Mouse (Mus musculus) right cerebral cortex, postnatal 36 days (tissue): ENCODE measurements at regions not wholly inside any gene's neighbourhood (a gene's known extent, or its start where the extent isn't known, plus 50 kb on each side); places are given as distances from the start of the nearest gene placed in this dataset.
A peak's percentile ranks its signal among the peaks of the same experiment; 100 is the strongest.

Experiments
- DNase-seq, 2 experiments: peaks; one replicate each; pipeline ENCODE4 v3.0.0; 2022; ENCODE audit warnings: low spot score in 2 of 2, mixed read lengths in 1 of 2

DNA sequence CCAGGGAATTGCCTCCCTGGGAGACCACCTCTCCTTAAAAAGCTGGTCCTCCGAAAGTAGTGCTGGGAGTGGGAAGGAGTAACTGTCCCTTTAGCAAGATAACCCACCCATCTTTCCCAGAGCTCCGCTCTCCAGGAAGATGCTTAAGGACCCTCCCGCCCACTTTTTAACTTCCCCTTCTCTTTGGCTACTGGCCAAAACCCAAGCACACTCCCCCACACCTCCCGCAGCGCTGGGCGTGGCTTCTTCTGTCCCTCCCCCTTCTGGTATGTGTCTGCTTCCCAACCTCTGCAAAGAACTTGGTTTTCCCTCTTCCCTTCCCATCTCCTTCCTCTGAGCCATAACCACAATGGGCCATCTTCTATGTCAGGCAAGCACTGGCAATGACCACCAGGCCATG is 85.4 kb downstream of the Rpap3 start:
- DNase-seq, result no peak

DNA sequence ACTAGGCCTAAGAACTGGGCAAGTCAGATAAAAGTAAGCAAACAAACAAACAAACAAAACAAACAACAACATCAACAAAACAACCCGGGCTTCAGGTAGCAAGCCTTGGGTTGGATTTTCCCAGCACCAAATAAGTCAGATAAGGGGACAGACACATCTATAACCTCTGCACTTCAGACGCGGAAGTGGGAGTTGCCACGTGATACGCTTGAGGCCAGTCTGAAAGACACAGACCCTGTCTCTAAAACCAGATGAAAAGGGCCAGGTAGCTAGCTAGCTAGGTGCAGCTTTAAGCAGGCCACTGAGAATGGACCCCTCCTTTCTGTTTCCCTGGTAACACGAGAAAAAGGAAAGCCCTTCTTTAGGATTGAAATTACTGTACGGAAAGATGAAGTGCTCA is 85.9 kb downstream of the Rpap3 start:
- no peak for DNase-seq

DNA sequence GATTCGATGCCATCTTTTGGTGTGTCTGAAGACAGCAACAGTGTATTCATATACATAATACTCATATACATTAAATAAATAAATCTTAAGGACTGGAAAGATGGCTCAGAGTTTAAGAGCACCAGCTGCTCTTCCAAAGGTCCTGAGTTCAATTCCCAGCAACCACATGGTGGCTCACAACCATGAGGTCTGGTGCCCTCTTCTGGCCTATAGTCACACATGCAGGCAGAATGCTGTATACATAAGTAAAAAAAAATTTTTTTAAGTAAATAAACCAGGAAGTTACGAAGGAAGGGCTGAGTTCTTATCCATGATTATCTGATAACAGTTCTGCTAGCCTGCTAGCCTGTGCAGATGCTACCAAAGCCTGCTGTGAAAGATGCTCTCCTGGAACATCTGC is 93.3 kb downstream of the Rpap3 start:
- no peak for DNase-seq

DNA sequence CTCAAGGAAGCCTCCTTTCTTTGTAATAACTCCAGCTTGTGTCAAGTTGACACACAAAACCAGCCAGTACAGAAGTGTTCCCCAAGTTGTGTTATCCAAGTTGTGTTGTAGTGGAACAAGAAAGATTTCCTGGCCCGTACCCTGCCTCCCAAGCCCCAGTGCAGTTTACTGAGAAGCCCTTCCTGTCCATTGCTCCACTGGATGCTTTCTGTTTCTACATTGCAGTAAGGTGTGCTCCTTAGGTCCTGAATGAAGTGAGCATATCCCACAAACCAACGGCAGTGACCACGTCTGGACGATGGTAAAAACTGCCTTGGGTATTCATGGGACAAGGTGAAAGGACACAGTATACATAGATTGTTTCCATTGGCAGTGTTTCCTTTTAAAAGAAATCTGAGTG is 94.9 kb downstream of the Rpap3 start:
- DNase-seq, result no peak

DNA sequence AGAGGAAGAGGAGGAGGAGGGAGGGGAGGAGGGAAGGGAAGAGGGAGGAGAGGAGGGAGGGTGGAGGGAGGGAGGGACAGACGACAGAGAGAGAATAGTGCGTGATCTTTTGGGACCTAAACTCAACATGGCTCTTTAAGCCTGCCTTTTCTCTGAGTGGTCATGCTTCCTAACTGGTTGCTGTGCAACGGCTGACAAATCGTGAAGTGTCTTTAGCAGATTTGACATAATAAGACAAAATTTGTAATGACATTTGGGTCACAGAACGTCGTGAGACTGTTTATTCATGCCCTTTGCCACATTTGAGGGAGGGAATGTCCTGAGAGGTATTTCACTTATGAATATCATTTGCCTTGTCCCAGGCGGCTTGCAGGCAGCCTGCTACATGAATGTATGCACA is 96.1 kb downstream of the Rpap3 start:
- DNase-seq, result no peak

DNA sequence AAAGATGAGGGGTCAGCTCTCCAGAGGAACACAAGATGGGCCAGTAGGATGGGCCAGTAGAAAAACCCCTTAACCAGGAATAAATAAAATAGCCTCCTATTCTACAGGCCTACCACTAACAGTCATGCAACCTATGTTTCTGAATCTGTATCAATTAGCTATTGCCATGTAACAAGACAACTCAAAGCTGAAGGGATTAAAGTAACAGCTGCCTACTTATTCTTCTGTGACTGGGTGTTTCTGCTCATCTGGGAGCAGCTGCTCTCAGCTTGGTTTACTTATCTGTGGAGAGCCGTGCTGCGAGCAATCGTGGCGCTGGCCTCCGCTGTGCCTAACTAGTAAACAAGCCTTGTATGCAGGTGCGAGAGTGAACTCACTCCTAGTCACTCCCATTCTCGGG is 97.0 kb downstream of the Rpap3 start:
- DNase-seq, result no peak

DNA sequence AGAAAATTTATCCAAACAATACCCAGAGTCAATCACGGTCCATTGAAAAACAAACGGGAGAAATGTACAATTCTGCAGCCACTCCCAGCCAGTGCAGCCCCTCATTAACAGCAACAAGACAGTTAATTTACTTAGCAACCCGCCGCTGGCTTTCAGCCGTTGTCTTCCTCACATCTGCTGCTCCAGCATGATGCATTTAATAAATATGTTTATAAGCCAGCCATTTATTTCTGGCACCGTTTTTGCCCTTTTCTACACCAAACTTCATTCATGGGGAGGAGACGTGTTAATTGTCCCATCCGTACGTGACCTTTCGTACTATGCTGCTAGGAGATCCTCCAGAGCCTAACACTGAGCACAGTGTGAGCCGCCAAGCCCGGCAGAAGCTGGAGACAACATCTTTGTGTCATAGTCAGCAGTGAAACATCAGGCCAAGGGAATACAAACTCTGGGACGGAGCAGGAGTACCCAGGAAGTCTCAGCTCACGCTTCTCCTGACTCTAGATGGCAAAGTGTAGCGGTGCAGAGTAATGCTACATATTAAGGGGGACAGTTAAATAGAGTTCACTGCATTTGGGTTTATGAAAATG is 97.9 kb downstream of the Rpap3 start:
- no peak for DNase-seq

DNA sequence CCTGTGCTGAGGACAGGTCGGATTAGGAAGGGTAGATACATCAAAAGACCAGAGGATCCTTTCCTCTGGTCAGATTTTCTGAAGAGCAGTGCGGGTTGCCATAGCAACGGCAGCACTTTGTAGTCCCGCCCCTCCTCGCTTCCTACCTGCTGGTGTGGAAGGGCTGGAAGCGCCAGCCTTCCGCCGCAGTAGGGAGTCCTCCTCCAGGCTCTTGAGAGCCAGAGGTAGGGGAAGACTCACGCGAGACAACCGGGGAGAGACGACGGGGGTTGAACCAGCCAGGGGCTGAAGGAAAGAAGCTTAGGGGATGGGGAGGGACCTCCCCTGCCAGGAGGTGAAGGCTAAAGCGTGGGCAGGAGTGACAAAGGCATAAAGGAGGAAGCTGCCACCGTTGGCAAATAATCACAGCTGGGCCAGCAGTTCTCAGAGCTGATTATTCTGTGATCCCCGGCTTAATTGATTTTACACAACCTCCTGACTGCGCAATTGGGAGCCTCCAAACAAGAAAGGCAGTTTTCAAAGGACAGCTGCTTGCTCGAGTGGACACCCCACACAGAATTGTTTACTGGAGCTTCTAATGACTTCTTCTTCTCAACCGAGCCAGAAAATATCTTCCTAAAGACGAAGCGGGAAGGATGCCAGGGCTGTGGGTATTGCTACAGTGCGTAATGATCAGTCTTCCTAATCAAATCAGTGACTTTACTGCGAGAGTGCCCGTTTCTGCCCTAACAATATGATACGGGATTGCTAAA is 98.8 kb downstream of the Rpap3 start:
- DNase-seq, result peak; percentile 59 to 62

DNA sequence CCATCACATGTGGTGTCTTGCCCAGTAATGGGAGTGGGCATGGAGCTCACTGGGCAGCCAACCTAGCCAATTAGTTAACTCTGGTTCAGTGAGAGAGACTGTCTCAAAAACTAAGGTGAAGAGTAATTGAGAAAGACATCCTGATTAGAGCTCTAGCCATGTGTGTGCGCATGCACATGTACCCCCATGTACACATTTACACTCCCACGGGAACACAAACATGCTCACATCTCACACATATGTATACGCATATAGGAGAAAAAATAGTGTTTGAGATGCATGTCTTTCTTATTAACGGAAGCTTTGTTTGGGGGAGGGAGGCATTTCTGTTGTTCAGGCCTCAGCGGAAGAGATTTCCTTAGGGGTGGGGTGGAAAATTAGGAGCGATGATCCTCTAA is 99.4 kb downstream of the Rpap3 start:
- no peak for DNase-seq

DNA sequence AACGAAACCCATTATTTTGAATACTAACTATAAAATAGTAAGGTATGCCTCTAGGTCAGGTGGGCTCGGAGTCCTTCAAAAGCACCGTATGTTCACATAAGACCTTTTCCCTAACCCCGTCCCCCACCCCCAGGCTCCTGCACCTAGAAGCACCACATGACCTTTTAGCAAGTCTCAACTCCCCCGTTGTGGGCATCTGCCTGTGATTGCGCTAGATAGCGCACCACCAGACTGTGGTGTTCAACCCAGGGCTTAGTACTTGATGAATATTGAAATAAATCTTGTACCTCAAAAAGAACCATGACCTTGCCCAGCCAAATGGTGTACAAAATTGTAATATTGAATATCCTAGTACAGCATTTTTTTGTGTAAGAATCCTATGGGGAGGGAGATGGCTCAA is 99.8 kb downstream of the Rpap3 start:
- DNase-seq, result no peak

DNA sequence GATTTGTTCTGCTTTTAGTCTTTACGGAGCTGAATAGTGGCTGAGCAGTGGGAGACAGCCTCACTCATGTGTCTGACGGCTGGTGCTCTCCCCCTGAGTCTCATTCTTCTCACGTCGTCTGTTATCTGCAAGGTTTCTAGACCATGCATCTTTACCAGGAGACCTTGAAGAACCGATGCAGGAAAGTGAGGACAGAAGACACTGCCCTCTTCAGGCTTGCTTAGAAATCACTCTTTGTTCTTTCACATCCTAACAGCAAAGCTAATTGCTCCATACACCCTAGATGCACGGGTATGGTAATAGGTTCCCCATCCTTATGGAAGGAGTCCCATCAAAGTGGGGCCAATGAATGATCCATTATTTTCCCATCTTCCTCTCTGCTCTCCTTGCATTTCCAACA is 102.1 kb downstream of the Rpap3 start:
- no peak for DNase-seq

DNA sequence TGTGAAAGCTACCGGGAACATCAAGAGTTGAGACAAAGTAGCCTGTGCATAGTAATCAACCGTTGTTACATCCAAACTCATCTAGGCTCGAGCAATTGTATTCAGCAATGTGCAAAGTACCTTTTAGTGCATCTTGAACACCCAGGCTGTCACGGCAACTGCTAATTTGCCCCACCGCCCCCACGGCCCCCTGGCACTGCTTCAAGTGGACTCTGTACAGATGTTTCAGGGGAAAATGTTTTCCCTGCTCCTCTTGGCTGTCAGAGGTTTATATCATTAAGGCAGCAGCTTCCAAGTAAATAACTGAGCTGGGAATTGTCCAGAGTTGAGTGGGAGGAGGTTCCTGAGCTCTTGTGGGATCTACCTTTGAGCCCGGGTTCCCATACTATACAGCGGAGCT is 107.4 kb downstream of the Rpap3 start:
- DNase-seq, result no peak

DNA sequence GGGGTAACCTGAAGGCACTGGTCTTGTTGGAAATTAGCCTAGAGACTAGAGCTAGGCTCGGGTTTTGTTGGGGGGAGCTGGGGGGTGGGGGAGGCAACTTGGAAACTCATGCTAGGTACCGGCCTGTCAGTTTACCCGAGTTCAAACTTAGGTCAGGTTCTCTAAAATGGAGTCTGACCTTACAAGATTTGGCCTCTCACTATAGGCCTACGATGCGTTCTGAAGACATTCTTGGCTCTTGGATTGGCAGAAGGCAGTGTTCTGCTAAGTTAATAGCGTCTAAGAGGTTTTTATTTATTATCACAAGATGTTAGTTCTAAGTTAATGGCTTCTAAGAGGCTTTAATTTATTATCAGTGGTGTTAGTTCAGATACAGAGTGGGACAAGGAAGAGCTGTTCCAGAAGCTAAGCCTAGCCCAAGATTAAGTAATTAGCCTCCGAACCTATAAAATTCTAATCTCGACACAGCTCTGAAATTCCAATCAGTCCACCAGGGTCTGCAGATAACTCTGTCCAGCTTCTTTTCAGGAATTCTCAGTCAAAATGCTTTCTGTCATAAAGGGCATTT is 109.0 kb downstream of the Rpap3 start:
- no peak for DNase-seq

DNA sequence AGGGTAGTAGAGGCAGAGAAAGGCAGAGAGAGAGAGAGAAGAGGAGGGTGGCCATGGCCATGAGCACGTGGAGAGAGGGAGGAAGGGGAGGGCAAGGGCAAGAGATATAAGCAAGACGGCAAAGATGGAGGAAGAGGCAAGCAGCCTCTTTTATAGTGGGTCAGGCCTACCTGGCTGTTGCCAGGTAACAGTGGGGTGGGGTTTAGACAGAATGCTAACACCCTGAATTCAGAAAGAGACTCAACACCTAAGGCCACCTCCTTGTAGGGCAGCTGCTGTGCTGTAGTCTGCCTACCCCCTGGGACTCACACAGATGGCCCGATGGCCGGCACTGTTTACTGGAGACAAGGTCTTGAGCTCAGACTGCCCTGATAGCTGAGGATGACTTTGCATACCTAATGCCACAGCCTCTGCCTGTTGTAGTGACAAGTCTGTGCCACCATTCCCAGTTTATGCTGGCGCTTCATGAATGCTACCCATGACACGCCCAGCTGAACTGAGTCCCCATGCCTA is 110.3 kb downstream of the Rpap3 start:
- DNase-seq, result no peak

DNA sequence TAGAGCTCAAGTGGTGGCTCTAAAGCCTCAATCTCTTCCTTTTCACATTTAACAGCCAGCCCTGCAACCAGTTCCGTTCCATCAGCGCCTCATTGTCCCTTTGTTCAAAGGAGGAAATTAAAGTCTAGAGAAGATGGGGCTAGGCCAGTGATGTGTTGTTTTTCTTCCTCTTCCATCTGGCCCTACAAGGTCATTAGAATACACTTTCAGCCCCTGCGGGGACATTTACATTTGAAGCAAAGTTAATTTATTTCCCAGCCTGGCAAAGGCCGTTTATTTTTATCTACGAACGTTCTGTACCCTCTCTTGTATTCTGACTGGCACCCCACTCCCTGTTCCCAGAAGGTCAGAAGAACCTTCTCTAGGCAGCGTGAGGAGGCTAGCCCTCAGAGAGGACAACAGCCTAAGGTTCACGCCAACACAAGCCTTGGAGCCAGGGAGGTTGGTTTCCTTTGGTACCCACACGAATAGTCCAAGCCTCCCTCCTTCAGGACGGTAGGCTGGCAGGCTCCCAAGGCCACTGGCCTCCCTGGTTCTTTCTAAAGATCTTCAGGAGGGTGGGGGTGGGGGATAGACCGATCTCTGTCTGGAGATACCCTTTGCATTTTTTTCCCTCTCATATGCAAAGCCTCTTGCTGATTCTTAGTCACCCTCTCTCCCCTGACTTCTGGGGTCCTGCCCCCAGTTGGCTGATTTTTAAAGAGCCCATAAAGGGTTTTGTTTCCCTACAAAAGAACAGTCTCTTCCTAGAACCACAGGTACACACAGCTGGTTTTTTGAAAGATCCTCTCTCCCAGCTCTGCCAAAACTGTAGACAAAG is 111.6 kb downstream of the Rpap3 start:
- no peak for DNase-seq

DNA sequence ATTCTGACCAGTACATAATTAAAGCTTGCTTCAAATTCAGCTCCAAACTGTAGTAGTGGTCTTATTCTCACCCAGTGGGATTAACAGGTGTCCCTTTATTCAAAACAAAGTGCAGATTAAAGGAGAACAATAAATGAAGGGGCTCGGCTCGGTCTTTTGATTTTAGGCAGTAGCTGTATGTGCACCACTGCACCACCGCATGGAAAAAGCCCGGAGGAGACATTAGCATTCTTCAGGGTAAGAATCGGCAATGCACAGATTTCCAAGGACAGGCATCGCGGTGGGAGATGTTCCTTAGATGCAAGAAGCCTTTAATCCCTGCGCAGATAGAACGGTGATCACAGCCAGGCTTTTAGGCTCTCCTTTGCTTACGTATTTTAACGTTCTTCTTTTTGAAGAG is 112.8 kb downstream of the Rpap3 start:
- DNase-seq, result no peak

DNA sequence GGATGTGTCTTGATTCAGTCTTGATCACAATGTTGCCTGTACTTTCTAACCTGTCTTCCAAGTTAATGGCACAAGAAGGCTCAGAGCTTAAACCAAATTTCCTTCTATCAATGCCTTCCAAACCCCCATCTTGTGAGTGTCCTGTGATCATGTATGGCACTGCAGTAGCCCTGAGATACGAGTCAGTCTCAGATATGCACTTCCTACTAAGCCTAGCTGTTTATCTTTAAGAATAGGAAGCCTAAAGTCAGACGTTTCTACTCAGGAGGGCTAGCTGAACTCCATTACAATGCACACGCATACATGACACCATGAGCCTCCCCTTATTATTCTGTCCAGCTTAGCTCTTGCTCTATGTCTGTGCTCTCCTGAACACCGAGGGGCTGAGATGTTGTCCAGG is 114.2 kb downstream of the Rpap3 start:
- DNase-seq, result no peak

DNA sequence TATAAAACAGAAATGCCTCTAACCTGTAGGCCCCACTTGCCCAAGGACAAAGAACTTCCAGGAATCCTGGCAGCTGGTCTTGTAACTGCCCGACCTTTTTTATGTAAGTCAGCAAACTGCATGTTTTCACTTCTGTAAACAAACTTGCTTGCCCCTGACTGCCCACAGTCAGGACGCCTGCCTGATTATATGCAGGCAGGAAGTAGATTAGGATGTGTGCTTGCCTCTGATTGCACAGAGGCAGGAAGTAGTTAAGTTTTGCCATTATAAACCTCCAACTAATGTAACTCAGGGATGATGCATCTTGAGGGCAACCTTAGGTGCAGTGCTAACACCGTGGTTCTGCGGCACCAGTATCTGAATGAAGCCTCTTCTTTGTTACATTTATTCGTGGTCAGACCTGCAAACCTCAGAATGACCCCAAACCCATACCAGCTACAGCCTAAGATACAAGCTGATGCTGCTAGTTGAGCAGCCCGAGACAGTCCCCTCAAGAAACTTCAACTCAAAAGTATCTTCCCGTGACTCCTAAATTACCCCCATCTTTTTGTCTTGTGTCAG is 114.8 kb downstream of the Rpap3 start:
- no peak for DNase-seq

DNA sequence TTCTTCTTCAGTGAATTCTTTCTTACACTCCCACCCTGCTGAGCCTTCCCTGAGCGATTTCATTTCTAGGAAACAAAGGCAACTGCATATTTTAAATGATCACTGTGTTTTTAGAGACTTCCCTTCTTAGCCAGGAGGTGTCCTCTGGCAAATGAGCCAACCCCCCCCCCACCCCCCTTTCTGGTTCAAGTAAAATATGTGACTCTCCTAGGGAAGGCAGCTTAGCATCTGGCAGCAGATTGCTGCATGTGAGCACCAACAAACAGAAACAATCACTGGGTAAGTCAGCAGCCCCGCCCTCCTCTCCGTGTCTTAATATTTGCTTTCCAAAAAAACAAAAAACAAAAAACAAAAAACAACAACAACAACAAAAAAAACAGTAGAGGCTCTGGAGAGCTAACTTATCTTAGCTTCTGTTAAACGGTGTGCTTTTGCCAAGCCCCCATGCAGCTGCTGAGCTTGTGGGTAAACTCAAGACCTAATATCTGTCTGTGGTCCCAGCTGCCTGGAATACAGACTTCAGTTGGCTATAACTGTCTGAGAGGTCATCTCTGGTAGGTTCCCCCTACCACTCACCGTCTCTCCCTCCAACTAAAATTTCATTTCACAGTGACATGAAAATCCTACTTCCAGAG is 117.9 kb downstream of the Rpap3 start:
- DNase-seq, result no peak

DNA sequence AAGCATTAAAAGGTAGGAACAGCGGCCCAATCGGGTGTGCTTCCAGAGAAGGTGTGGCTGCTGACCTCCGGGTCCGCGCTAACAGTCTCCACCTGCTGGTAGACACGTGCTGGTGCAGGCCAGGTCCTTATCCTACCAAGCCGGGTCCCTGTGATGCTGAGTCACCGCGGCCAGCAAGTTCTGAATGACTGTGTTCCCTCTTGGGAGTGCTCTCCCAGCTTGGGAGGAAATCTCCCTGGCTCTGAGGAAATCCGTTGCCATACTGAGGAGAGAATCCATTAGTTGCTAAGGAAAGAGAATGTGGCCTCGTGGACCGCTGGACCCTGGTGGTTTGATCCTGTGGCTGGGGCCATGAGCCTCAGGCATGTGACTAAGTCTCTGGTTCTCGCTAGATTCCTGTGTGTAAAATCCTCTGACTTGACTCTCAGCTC is 123.9 kb downstream of the Rpap3 start:
- peak; percentile 28 to 43 for DNase-seq

DNA sequence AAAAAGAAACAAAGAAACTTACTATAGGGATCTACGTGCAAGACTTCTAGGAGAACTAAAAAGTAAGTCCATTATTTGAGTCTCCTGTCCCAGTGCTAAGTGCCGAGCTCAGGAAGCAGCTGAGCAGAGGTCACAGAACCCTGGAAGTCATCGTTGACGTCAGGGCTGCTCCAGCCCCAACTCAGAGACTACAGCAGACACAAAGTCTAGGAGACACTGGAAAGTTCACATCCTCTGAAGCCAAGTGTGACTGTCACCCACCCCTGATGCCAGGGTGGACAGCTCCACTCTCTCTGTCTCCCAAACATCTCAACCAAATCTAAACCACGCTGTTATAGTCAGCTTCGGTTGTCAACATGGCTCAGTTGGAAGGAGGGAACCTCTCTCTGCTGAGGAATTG is 124.9 kb downstream of the Rpap3 start:
- no peak for DNase-seq

DNA sequence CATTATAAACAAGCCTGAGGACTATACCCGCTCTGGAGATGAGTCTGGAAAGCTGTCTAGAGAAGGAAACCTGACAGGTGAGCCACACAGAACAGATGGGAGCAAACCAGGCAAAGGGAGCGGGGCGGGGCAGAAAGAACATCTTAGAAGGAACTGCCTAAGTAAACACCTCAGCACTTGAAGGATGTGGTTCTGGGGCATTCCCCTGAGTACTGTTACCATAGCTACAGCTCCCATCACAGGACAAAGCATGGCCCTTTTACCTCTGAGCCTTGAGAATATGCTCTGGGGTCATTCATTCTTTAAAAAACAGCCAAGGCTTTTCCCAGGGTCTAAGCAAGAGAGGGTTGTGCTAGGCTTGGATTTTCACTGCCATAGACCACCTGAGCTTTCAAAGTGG is 127.6 kb downstream of the Rpap3 start:
- no peak for DNase-seq
